Mouse (Mus musculus): ENCODE results near the gene Gm47791. TPM values are rescaled to one million over a fixed set of nuclear protein-coding genes. Genes with fewer than 3 reads are reported as not detected.
A peak's percentile ranks its signal among the peaks of the same experiment; 100 is the strongest.

Gm47791 gene
- total RNA-seq (2021): not detected
- long read RNA-seq, experiment 1: 0 reads
- long read RNA-seq, experiment 2: 0 reads

DNA sequence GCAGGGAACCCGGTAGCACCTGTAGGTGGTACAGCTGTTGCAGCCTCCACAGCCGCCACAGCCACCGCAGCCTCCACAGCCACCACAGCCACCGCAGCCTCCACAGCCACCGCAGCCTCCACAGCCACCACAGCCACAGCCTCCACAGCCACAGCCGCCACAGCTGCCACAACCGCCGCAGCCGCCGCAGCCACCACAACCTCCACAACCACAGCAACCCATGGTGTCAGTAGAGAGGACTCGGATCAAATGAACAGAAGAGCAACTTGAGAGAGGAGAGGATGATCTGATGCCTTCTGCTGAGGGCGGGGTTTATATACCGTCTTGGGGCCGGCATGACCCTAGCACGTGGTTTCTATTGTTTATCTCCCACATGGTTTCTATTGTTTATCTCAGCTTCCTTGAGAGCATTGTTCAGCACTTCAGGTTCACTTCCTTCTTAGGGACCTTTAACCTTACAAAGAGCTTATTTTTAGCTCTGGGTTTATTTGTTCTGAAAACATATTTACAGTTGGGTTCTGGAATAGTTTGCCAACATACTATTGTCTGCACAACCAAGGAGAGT lies at the start of gene Gm47791:
Gene Gm47791, minus strand, starts transcription at position 222 of the 565 bp plus-strand sequence.
- no peak for DNase-seq

DNA sequence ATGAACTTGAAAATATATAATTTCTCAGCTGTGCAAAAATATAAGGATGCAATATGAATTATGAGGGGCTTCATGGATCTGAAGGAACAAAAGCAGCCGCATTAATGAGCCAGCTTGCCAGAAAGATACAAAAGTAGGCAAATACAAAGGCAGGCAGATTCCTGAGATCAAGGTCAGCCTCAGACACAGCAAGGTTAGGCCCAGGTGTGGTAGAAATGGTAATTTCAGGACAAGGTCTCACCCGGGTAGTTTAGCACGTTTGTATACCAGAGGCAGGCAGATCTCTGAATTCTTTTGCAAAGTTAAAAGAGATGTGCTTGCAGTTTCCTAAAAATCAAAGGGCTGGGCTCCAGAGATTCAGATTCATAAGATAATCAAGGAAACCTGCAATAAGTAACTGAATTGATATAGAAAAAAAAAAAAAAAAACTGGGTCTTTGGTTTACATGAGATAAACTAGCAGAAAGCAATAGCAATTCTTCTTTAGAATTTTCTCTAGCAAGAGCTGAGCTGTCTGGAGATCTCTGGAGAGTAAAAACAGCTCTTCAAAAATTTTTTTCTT lies 49.7 kb upstream of the Gm47791 start:
- no peak for DNase-seq

DNA sequence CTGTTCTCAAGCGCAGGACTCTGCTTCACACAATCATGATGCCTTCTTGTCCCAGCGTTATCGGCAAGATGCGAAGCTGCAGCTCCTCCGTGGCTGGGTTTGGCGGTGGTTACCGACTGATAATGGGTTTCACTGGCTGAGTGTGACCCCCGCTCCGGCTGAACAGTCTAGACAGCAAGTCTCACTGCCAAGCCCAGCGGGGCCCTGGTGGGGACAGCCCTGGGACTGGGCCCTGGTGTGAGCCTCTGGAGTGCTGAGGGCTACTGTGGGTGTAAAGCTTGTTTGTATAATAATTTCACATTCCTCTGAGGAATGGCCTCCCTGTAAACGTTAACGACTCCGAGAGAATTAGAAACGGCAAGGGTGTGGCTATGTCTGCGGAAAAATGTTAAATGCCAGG lies 49.1 kb upstream of the Gm47791 start:
- no peak for DNase-seq

DNA sequence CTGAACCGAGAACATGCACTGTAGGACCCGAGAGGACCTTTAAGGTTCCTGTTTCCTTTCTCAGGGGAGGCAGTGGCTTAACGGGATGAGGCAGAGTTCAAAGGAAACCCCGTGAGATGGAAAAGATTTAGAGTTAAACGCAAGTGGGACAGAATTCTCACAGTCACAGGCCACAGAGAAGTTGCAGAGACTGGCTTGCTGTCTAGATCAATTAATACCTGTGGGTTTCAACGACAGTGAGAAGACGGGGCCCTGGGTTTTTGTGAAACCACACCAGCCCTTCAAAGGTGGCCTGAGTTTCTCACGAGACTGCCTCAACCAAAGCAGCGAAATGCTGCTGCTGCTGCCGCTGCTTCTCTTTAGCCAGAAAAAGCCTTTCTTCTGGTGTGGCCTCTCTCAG lies 48.3 kb upstream of the Gm47791 start:
- no peak for DNase-seq

DNA sequence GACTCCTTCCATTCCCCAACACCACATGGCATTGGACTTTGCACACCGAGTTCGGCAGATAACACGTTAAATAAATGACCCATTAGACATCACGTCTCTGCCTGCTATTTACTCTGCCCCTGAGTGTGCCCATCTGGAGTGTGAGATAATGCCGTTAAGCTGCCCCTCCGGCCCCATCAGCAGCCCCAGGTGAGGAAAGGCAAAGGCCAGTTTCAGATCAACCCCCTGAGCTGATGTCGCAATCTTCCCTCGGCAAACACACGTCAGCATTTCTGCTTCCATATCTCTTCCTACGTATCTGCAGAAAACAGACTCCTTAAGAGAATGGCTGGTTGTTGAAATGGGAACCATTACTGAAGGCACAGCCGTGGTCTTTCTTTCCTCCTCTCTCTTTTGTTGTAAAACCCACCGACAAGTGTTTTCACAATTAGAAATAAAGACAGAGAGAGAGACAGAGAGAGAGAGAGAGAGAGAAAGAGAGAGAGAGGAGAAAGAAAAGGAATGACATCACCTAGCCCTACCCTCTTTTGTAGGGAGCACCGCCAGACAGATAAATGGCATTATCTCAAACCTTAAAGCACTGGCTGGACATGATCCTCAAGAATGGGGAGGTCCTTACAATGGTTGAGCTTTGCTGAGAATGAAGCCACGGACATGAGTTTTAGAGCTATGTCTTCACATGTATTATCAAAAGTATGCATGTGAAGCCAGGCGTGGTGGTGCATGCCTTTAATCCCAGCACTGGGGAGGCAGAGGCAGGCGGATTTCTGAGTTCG lies 45.1 kb upstream of the Gm47791 start:
- no peak for DNase-seq

DNA sequence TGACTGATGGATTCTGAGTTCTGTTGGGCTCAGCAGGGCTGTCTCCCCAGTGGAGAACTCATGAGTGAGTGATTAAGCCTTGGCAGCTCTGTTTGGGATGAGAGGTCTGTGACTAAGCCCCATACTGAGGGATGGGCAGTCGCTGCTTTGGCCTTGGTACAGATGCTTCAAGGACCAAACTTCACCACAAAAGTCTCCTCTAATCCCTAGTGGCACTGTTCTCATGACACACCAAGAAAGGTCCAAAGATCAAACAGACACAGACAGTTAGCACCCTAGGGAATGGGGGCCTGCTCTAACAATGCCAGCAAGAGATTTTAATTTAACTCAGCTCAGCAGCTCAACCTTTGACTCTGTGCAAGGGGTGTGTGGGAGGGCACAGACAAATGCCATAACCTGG lies 40.7 kb upstream of the Gm47791 start:
- DNase-seq: peak; percentile 39

DNA sequence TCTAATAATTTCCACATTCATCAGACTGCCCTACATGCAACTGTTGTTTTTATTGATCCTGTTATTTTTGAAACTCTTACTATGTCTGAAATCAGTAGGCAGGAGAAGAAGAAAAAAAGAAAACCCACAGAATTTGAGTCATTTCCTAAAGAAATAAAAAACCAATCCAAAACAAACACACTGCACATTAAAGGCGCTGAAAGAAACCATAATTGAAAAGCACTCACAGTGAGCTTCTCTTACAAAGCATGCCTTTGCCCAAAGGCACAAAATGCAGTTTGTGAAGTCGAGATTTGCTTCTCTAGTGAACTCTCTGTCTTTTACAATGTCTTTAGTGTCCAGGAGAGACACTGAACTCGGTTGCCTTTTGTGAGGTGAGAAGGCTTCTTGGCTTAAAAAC lies 37.5 kb upstream of the Gm47791 start:
- no peak for DNase-seq

DNA sequence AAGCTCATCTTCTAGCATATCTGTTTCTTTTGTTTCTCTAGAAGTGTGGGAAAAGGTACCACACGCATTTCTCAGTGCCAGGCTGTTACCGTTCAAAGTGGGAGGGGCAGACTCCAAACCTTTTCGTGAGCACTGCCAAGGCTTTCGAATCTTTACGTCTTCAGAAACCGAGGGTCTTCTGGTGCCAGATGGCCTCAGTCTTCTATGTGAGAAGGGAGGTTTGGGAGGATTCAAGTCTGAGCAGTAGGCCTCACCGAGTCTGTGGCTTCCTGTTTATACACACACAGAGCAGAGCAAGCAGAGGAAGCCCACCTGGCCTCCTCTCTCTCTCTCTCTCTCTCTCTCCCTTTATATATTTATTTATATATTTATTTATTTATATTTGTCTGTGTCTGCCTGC lies 36.2 kb upstream of the Gm47791 start:
- no peak for DNase-seq

DNA sequence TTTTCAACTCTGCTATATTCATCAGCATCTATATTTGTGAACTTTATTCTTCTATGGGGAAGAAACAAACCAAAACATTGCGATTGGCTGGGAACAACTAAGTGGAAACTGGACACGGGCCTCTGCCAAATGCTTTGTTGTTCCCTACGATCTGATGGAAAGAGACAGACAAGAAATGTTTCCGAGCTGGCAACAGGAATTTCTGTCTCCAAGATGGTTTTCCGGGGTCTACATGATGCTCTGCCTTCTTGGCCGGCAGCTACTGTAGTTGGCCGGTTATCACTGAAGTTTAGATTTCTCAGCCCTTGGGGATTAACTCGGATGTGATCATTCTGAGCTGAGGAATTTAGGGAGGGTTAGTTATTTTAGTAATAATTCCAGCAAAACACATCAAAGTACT lies 35.3 kb upstream of the Gm47791 start:
- no peak for DNase-seq

DNA sequence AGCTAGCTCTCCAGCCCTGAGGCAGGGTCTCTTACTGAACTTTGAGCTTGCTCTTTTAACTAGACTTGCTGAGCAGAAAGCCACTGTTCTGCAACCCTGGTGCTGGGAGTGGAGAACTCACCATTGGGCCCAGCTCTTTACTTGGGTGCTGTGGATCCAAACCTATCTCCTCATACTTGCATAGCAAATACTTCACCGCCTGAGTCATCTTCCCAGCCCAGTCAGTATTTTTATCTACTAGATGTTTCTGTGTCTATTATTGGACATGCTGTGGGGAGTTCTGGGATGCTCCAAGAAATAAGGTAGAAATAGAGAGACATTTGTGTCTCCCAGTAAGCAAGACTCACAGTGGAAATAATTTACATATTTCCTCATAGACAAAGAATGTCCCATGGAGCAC lies 33.0 kb upstream of the Gm47791 start:
- DNase-seq: no peak

DNA sequence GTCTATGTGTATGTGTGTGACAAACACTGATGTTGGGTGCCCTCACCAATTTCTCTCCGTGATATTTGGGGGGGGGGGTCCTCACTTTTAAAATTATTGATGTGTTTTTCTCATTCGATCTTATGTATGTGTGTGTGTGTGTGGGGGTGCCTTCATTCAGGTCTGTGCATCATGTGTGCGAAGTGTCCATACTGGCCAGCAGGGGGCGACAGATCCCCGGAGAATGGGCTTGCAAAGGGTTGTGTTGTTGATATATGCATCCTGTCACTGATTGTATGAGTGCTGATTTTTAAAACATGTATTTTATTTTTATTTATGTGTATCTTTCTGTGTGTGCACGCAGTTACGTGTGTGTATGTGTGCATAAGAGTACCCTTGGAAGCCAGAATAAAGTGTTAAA lies 32.6 kb upstream of the Gm47791 start:
- DNase-seq: no peak

DNA sequence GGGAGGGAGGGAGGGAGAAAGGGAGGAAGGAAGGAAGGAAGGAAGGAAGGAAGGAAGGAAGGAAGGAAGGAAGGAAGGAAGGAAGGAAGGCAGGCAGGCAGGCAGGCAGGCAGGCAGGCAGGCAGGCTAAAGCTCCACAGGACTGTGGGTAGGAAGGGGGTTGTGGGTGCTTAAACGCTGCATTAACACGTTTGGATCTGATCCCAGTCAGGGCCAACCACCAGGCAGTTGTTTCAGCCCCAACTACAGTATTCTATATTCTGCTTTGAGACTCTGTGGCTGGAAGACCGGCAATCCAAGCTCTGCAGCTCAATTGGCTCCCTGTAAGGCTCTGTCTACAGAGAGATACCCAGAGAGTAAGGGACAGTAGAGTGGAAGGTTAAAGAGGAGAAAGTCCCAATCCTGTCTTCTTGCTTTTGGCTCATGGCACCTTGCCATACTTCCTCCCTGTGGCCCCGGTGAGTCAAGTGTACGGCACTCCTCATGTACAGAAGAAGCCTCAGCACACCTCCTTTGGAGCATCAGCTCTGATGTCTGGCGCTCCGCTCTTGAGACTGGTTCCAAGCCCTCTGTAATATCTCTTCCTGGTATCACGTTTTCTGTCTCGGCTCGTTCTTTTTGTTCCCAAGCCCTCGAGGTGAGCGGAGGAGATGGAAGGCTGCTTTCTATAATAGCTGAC lies 30.2 kb upstream of the Gm47791 start:
- DNase-seq: no peak

DNA sequence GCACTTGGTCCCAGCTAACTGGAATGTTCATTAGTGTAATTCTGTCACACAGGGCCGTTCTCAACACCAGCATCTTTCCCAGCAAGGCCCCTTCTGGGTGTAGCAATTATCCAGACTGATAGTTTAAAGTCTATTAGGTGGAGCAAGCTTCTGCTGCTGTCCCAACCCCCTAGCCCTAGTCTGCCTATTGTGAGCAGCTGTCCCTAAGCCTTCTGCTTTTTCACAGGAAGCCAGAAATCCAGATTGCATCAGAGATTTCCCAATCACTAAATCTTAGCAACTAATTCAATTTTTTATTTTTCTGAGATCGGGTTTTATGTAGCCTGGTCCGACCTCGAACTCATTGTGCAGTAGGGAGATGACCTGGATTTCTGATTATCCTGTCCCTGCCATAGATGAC lies 27.9 kb upstream of the Gm47791 start:
- DNase-seq: peak; percentile 24

DNA sequence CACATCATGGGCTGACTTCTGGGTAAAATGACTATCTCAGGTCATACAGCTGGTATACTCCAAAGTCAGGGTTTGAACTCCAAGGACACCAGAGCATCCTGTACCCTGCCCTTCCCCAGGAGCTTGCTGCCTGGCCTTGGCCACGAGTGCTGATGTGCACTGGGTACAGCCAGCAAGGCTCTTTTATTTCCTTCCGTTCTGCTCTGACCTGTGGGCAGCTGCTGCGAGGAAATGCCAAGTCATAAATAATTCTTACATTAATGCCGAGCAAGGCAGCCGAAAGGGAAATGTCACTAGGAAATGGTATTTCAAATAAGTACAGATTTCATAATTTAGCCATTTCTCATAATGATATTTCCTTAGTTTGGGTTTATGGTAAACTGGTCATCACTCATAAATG lies 27.3 kb upstream of the Gm47791 start:
- DNase-seq: peak; percentile 52

DNA sequence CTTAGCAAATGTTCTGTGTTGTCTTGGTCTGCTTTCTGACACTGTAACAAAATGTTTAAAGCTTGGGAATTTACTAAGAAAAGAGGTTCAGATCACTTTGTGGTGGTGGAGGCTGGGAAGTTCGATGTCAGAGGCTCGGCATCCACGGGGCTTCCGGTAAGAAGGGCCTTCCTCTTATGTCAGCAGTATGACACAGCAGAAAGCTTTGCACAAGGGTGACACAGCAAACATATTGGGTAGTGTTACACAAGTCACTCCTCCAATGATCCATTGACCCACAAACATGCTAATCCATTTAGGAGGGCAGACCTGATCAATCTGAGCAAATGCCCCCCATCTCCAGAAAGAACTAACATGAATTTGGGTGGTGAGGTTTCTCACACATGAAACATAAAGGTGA lies 26.0 kb upstream of the Gm47791 start:
- no peak for DNase-seq

DNA sequence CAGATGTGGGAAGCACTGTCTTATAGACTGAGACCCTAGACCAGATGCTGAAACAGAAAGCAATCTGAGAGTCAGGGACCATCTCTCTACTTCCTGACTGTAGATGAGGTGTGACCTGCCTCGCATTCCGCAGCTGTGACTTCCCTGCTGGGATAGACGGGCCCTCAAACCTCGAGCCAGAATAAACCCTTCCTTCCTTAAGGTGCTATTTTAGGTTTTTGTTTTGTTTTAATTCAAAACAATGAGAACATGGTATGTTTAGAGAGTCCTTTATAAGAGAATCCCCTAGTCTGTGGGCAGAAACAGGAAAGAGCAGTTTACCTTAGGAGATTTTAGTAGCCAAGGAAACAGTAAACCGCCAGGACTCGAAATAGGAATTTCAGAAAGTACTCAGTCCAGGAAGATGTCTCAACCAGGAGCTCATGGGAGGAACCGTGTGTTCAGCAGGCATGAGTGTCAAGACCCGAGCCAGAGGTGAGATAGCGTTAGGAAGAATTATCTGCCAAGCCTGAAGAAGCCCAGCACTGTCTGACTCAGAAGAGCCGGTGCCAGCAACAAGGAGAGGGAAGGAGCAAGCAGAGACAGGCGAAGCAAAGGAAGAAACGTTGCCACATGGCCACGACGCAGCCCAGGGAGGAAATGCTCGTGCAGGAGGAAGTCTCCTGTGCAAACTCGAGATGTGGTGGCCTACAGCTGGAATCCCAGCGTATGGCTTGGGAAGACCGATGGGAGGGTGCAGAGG lies 24.8 kb upstream of the Gm47791 start:
- no peak for DNase-seq

DNA sequence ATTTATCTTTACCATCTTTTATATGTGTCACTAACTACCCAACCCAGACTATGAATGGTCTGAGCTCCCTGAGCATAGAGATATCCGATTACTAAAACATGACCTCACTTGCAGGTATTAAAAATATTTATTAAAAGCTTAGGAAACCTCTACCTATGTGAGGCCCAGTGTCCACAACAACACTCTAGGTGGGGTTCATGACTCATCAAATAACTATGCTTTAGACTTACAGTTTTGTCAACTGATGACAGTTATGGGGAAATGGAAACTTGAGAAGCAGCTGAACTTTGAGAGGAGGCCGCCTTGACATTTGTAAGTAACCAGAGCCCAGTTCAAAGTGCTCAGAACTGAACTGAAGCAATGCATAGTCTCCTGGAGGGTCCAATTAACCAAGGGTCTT lies 24.2 kb upstream of the Gm47791 start:
- DNase-seq: no peak

DNA sequence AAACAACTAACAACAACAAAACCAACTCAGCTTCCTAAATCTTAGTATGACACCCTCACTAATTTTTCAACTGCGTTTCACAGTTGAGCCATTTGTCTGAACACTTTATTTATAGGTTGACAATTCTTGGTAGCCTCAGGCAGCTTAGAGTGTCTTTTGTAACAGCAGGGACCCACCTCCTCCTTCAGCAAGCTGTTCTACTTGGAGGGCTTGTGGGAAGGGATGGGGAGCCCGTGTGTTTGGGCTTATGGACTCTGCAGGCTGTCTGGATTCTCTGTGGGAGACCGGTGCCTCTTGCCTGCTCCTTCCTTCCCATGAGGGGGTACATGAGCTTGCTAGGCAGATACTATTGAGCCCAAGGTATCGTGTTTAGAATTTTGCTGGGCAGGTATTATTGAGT lies 22.9 kb upstream of the Gm47791 start:
- no peak for DNase-seq

DNA sequence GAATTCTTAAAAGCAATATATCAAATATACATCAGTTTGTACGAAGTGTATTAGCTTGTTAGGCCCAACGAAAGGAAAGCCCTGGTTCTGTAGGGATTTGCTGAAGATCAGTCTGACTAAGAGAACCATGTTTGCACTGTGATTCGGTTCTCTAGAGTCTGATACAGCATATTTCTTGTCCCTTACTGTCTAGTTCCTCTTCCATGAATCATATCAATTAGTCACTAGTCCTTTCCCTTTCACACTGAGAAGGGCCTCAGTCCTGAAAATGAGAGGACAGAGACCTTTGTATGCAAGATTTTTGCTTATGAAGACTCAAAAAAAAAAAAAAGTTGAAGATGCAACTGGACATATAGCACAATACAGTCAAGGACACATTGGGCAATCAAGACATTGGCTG lies 22.1 kb upstream of the Gm47791 start:
- DNase-seq: no peak

DNA sequence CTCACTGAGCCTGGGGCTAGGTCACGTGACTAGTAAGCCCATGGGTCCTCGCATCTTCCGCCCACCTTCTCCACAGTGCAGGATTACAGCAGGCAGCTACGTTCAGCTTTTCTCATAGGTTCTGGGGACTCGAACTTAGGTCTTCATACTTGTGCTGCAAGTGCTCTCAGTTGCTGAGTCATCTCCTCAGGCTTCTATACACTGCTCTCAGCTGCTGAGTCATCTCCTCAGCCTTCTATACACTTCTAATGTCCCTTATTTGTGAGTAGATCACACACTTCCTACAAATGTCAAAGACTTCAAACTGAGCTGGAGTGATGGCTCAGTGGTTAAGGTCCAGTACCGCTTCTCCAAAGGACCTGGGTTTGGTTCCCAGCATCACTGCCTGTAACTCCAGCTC lies 21.2 kb upstream of the Gm47791 start:
- DNase-seq: no peak

DNA sequence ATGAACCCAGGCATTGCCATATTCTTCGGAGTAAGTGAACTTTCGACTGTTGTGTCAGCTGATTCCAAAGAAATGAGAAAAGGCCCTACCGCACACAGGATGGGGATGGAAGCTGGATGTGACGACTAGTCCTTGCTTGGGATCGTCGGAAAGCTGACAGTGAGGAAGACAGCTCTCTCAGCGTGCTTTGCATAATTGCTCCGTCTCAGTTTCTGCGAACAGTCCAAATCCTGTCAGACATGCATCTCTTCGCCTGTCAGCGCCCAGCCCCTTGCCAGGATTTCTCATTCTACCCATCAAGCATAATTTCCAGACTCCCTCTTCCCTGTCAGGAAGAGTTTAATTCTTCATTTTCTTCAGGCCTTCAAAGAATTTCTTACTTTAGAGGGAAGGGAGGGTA lies 20.1 kb upstream of the Gm47791 start:
- no peak for DNase-seq

DNA sequence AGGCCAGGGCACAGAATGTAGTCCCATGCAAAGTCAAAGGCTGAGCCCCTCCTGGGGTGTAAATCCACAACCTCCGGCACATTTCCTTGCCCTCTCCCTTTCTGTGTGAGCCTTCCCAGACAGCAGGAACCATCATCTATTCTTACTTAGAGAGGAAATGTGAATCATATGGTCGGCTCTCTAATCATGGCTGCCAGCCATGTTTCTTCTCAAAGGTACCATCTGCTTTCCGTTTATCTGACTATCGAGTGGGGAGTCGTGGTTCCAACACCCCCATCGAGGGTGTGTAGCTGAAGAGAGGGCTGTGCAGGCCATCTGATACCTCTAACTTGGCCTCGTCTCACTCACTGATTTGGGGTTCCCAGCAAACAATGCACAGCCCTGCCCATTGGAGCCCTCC lies 17.0 kb upstream of the Gm47791 start:
- no peak for DNase-seq

DNA sequence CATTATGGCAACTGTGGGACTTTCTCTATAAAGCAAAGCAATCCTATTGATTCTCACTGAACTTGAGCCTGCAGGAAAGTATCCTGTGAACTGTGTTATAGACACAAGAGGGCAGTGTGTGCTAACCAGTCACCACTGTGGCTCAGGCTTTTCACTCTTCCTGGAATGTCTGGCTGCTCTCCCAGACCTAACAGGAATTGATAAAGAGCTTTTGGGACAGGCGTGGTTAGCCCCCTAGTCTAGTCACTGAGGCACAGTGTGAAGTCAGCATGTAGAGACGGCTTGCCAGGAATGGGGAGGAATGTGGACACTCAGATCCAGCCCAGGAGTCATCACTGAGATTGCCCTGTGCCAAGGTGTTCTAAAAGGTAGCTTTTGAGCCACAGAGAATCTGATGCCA lies 16.4 kb upstream of the Gm47791 start:
- DNase-seq: peak; percentile 73
